Mouse (Mus musculus): ENCODE results near the gene Vgll4.

The Vgll4 gene

GRCm38 (mm10) chr6:114969213-114970120 lies at the start of gene Vgll4:
Gene Vgll4 (minus strand): TSS chr6:114969994.
- DNase-seq (ENCODE audit: low spot score), result peak; percentile 67

GRCm38 (mm10) chr6:115015461-115015860 lies 45.7 kb upstream of the Vgll4 start:
- DNase-seq (ENCODE audit: low spot score), result no peak

- DNase-seq (ENCODE audit: low spot score), result no peak
Measured at GRCm38 (mm10) chr6:115013574-115013973, 43.8 kb upstream of the Vgll4 start.

DNA sequence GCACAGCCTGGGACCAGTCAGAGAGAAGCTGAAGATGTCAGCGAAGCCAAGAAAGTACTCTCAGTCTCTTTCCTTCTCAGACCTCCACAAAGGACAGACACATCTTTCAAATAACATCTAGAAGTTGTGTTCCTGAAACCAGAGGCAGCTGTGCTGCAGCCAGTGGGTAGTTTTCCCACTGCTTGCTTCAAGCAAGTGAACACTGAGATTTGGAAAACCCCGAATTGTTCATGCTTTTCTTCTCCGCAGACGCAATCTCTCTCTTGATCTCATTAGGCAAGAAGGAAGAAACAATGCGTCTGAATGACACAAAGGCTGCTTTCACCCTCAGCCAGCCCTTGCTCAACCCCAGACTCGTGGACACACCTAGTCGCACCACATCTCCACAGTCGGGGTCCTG lies 42.0 kb upstream of the Vgll4 start:
- DNase-seq (ENCODE audit: low spot score), result no peak

GRCm38 (mm10) chr6:115010815-115011214 lies 41.0 kb upstream of the Vgll4 start:
- DNase-seq (ENCODE audit: low spot score), result no peak

GRCm38 (mm10) chr6:115010304-115010703 lies 40.5 kb upstream of the Vgll4 start:
- no peak for DNase-seq (ENCODE audit: low spot score)

DNA sequence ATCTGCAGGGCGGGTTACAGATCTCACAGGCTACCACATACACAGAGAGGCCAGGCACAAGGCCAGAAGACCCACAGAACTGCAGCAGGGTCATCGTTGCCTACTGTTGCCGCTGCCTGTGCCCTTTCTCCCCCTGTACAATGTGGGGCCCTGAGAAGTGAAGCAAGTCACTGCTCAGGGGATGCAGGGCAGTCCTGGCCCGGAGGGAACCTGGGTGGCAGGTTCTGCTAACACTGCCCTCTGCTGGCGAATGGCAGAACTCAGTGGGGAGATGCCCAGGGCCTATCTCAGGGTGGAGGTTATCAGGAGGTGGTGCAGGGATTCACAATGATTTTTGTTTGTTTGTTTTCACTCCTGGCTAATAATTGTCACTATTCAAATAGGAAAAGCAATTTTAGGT lies 37.9 kb upstream of the Vgll4 start:
- peak; percentile 88 for DNase-seq (ENCODE audit: low spot score)

GRCm38 (mm10) chr6:115006948-115007347 lies 37.2 kb upstream of the Vgll4 start:
- no peak for DNase-seq (ENCODE audit: low spot score)

DNA sequence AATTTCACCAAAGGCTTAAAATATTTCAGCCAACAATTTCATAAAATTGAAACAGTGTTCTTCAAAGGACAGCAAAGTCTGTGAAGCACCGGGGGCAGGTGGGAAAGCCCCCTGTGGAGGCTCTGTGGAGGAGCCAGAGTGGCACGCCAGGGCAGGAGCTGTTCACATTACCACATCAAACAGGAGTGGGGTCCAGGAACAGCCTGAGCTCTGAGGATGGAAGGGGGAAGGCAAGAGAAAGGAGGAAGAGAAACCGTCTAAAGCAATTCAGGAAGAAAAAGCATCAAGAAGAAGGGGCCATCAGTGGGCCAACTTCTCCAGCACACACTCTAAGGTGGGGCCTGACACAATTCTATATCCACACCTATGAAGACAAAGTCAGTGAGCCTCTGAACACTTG lies 36.3 kb upstream of the Vgll4 start:
- DNase-seq (ENCODE audit: low spot score), result no peak

DNA sequence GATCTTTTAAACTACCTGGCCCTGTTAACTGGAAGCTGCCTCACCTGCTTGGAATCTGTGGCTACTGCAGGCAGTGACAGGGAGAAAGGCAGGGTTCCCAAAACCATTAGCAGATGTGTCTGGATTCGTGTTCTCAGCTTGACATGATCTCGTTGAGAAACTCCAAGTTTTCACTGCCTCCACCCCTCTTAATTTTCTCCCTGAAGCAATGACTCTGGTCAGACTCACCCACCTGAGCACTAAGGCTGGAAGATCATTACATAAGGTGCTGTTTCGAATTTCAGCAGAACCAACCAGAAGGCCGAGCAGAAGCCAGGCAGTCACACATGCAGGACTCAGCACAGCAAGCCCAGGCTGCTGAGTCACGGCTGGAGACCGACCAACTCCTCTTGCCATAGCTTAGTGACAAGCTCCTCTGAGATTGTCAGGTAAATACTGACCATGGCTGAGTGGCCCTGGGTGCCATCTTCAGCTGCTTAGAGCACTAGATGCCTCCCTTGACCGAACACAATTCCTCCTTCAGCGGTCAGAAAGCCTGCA lies 35.6 kb upstream of the Vgll4 start:
- no peak for DNase-seq (ENCODE audit: low spot score)

- DNase-seq (ENCODE audit: low spot score), result no peak
Measured at GRCm38 (mm10) chr6:115004636-115005035, 34.8 kb upstream of the Vgll4 start.

DNA sequence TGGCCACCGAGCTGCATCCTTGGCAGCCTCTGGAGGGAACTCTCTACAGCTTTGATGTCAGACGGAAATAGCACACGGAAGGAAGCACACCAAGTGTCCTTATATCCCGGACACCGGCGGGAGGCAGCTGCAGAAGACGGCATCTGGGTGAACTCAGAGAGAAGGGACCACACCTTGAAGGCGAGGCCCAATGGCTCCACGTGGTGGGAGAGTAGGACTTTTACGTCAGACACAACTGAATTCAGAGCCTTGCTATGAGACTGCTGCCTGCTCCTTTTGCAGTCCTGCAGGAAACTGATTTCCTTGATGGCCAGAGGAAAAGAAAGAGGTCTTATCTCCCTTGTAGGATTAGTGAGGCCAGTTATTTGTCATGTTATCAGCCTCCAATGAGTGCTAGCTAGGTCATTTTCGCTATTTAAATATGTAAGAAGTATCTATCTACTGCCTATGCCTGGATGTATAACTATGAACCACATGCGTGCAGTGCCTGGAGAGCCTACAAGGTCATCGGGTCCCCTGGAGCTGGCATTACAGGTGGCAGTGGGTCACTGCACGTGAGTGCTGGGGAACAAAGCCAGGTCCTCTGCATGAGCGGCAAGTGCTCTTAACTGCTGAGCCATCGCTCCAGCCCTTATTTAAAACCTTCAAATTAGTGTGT lies 28.7 kb upstream of the Vgll4 start:
- DNase-seq (ENCODE audit: low spot score), result no peak

DNA sequence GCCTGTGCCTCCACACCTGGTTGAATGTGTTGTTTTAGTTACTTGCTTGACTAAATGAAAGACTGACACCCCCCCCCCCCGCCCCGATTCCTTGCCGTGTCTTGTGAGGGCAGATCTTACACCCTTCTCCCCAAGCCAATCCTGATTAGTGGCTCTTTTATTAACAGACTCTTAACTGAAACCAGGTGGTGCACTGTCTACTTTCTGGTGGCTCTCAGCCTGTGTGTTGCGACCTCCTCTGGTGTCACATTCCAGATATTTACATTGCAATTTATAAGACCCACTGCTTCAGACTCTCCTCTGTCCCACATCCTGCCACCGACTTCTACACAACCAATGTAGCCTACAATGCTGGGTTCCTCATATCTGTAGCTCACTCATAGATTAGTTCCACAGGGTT lies 27.7 kb upstream of the Vgll4 start:
- DNase-seq (ENCODE audit: low spot score), result no peak

DNA sequence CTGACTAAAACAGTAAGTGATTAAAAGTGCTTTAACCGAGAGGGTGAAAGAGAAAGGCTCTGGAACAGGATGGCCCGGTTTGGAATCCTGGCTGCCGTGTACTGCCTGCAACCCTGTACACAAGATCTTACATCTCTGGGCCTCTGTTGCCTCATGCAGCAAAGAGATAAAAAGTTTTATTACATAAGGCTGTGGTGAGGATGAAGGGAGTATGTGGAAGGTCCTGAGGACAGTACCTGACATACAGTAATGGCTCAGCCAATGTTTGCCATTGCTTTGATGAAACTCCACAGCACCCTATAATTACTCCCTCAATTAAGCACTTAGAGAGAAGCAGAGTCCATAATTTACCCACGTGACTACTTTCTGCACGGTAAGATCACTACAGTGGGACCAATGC lies 27.1 kb upstream of the Vgll4 start:
- DNase-seq (ENCODE audit: low spot score), result no peak

- no peak for DNase-seq (ENCODE audit: low spot score)
Measured at GRCm38 (mm10) chr6:114994079-114994478, 24.3 kb upstream of the Vgll4 start.

DNA sequence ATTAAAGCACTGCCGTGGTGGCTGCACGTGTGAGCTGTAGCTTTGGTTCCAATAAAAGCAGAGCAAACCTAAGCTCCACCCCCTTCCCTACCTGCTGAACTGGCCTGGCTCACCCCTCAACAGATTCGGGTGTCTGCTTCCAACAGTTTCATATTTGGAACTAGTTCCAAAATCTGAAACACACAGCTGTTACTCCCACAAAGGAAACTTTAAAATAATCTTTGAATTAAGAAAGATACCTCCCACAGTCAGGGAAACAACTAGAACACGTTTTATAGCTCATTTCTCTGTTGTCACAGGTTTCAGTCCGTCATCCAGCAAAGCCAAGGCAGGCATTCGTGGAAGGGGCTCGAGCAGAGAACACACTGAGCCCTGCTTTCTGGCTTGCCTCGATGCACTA lies 23.9 kb upstream of the Vgll4 start:
- no peak for DNase-seq (ENCODE audit: low spot score)

DNA sequence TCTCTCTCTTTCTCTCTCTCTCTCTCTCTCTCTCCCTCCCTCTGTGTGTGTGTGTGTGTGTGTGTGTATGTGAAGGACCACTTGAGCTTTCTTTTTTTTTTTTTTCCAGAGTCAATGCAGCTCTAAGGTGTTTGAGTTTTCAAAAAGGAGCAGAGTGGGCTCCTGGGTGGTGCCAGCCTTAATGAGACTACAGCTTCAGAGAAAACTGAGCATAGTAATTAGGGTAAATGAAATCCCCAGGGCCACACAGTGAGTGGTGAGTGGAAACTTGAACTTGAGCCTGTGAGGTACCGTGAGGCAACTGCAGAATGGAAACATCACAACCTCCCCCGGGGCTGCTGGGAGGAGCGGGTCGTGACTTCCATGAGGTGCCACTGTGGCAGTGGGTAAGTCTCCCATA lies 22.1 kb upstream of the Vgll4 start:
- DNase-seq (ENCODE audit: low spot score), result no peak

- DNase-seq (ENCODE audit: low spot score), result peak; percentile 18
Measured at GRCm38 (mm10) chr6:114988619-114988980, 18.8 kb upstream of the Vgll4 start.

GRCm38 (mm10) chr6:114987966-114988618 lies 18.3 kb upstream of the Vgll4 start:
- DNase-seq (ENCODE audit: low spot score), result peak; percentile 45

DNA sequence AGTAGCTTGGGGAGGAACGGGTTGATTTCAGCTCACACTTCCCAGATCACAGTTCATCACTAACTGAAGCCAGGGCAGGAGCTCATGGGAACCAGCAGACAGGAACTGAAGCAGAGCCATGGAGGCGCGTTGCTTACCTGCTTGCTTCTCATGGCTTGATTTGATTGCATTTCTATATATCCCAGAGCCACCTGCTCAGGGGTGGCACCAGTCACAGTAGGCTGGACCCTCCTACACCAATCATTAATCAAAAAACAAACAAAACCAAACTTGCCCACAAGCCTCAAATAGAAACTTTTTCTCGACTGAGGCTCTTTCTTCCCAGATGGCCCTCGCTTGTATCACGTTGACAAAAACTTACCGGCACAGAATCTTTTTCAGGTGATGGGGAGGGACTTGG lies 12.9 kb upstream of the Vgll4 start:
- DNase-seq (ENCODE audit: low spot score), result no peak

DNA sequence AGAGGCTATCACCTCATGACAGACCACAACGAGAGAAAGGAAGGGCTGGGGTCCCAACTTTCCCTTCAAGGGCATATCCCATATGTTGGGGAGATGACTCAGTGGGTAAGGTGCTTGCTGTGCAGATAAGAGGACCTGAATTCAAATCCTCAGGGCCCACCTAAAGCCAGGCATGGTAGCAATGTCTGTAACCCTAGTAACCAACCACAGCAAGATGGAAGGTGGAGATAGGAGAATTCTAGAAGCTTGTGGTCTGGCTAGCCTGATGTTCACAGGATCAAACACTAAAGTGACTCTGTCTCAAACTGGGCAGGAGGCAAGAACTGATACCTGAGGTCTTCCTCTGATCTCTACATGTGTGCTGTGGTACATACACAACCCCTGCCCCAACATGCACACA lies 9.9 kb upstream of the Vgll4 start:
- DNase-seq (ENCODE audit: low spot score), result no peak

DNA sequence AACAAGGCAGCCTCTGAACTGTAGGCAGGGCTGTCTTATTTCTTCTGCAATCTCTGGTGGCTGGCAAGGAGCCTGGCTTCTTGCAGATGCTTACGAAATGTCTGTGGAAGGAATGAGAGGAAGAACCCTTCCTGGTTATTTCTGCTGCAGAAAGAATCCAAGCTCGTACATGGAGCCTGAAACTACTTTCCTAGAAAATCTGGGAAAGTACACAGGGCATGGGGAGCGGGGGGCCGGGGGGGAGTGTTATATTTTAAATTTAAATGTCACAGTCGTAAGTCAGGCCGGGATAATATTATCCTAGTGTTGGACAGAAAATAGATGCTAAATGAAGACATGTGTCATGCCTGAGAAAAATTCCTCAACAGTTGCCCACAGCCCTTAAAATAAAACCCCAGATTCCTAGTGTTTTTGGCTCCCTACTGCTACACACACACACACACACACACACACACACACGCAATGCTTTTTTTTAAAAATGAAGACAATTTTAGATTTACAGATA lies 7.2 kb upstream of the Vgll4 start:
- peak; percentile 33 for DNase-seq (ENCODE audit: low spot score)

- DNase-seq (ENCODE audit: low spot score), result no peak
Measured at GRCm38 (mm10) chr6:114974331-114974730, 4.5 kb upstream of the Vgll4 start.
